Mouse (Mus musculus) CH12.LX (cell line): ENCODE results near the gene Inpp5d. TPM values are rescaled to one million over a fixed set of nuclear protein-coding genes. Genes with fewer than 3 reads are reported as not detected.

Source experiments
- DNase-seq: peaks from one replicate; pipeline ENCODE4 v3.0.0-alpha.2; 2013; ENCODE audit errors: extremely low read depth
- H3K27ac ChIP-seq: 2 replicates; pipeline ENCODE4 v1.5.1; 2012; ENCODE audit warnings: low read depth, mild to moderate bottlenecking, control low read depth, moderate library complexity; ENCODE audit not compliant: insufficient read depth
- H3K27me3 ChIP-seq: replicated peaks from 2 replicates; pipeline ENCODE3; 2012; ENCODE audit warnings: inconsistent platforms
- H3K36me3 ChIP-seq, 2 experiments: replicated peaks in 1 of 2; 2 replicates each; pipeline versions ENCODE3 to v1.6.1; 2012; ENCODE audit warnings: inconsistent platforms in 1 of 2, low read length in 1 of 2, mild to moderate bottlenecking in 1 of 2, mixed read lengths in 1 of 2, moderate library complexity in 1 of 2; ENCODE audit not compliant: control insufficient read depth in 1 of 2, insufficient read depth in 1 of 2
- H3K4me1 ChIP-seq, 2 experiments: 2 replicates each; pipeline ENCODE4 v1.6.1; 2012; ENCODE audit warnings: inconsistent platforms in 1 of 2, moderate library complexity in 1 of 2; ENCODE audit not compliant: insufficient read depth in 2 of 2, control insufficient read depth in 1 of 2
- H3K4me2 ChIP-seq: 2 replicates; pipeline ENCODE4 v1.6.1; 2012; ENCODE audit warnings: low read depth, mild to moderate bottlenecking, control low read depth; ENCODE audit not compliant: poor library complexity, insufficient read depth, severe bottlenecking
- H3K4me3 ChIP-seq, 3 experiments: fragments of 150-350 bp in 1 of 3; sonication (generic) in 1 of 3; replicated peaks in 1 of 3; 2 replicates each; pipeline versions ENCODE3 to v1.5.1; 2011 to 2012; ENCODE audit warnings: low read depth in 2 of 3, low read length in 2 of 3, mild to moderate bottlenecking in 2 of 3, moderate library complexity in 2 of 3, control low read depth in 1 of 3, improper control_type of control experiment in 1 of 3, inconsistent platforms in 1 of 3, mixed read lengths in 1 of 3; ENCODE audit not compliant: poor library complexity in 1 of 3
- H3K79me2 ChIP-seq: replicated peaks from 2 replicates; pipeline ENCODE4 v1.6.1; 2012; ENCODE audit warnings: mild to moderate bottlenecking, moderate library complexity; ENCODE audit not compliant: control insufficient read depth, poor library complexity, insufficient read depth, severe bottlenecking; ENCODE audit errors: extremely low read depth
- H3K9ac ChIP-seq: 2 replicates; pipeline ENCODE4 v1.6.1; 2012; ENCODE audit warnings: low read depth, mild to moderate bottlenecking, control low read depth, moderate library complexity; ENCODE audit not compliant: insufficient read depth
- H3K9me3 ChIP-seq: replicated peaks from 2 replicates; pipeline ENCODE3; 2012; ENCODE audit warnings: low read length, inconsistent platforms, mixed read lengths
- CHD1 ChIP-seq: IDR thresholded peaks from 2 replicates; pipeline ENCODE4 v1.6.1; 2012; ENCODE audit warnings: low read depth, low read length, improper control_type of control experiment, inconsistent platforms
- ELF1 ChIP-seq: IDR thresholded peaks from 2 replicates; pipeline ENCODE4 v1.6.1; 2014; ENCODE audit warnings: low read depth, mild to moderate bottlenecking, inconsistent platforms, low read length, improper control_type of control experiment
- HCFC1 ChIP-seq: IDR thresholded peaks from 2 replicates; pipeline ENCODE4 v1.6.1; 2012; ENCODE audit warnings: low read depth, mild to moderate bottlenecking, inconsistent platforms, low read length, improper control_type of control experiment
- IRF4 ChIP-seq: IDR thresholded peaks from 2 replicates; pipeline ENCODE4 v1.6.1; 2014; ENCODE audit warnings: low read depth, mild to moderate bottlenecking, inconsistent platforms, low read length, improper control_type of control experiment
- JUND ChIP-seq: conservative IDR thresholded peaks from 2 replicates; pipeline ENCODE4 v1.6.1; 2011; ENCODE audit warnings: low read depth, low read length, improper control_type of control experiment
- KAT2A ChIP-seq: IDR thresholded peaks from 2 replicates; pipeline ENCODE4 v1.6.1; 2012; ENCODE audit warnings: low read length, improper control_type of control experiment, inconsistent platforms; ENCODE audit not compliant: insufficient replicate concordance
- MAZ ChIP-seq: IDR thresholded peaks from 2 replicates; pipeline ENCODE4 v1.6.1; 2012; ENCODE audit warnings: low read depth, mild to moderate bottlenecking, inconsistent platforms, low read length, improper control_type of control experiment, moderate library complexity
- MXI1 ChIP-seq: IDR thresholded peaks from 2 replicates; pipeline ENCODE4 v1.6.1; 2011; ENCODE audit warnings: mild to moderate bottlenecking, low read depth, low read length, improper control_type of control experiment
- NELFE ChIP-seq: IDR thresholded peaks from 2 replicates; pipeline ENCODE4 v1.6.1; 2011; ENCODE audit warnings: low read depth, low read length, improper control_type of control experiment
- RCOR1 ChIP-seq: conservative IDR thresholded peaks from 2 replicates; pipeline ENCODE4 v1.6.1; 2012; ENCODE audit warnings: low read depth, mild to moderate bottlenecking, inconsistent platforms, low read length, improper control_type of control experiment
- SIN3A ChIP-seq: IDR thresholded peaks from 2 replicates; pipeline ENCODE4 v1.6.1; 2012; ENCODE audit warnings: low read length, improper control_type of control experiment, inconsistent platforms
- UBTF ChIP-seq: IDR thresholded peaks from 2 replicates; pipeline ENCODE4 v1.6.1; 2012; ENCODE audit warnings: low read depth, mild to moderate bottlenecking, inconsistent platforms, low read length, improper control_type of control experiment, moderate library complexity
- ZC3H11A ChIP-seq: IDR thresholded peaks from 2 replicates; pipeline ENCODE4 v1.6.1; 2012; ENCODE audit warnings: low read depth, mild to moderate bottlenecking, inconsistent platforms, low read length, improper control_type of control experiment
- dilution Hi-C: fragments of 300-500 bp; cut with MboI; formaldehyde crosslinking; loops from 2 replicates; pipeline ENCODE4 v1.14.3; 2020; ENCODE audit warnings: low sequenced_read_pairs; ENCODE audit not compliant: extremely low pct_unique_long_range_greater_than_20kb, extremely low pct_ligation_motif_present
- in situ Hi-C: fragments of 300-500 bp; cut with MboI; formaldehyde crosslinking; loops from 3 replicates; pipeline ENCODE4 v1.14.3; 2019; ENCODE audit warnings: low sequenced_read_pairs, low pct_ligation_motif_present, low pct_unique_long_range_greater_than_20kb, mixed read lengths
- polyA plus RNA-seq: library from polyadenylated mRNA; unstranded; fragments of >175 nt; gene quantifications from 2 replicates; pipeline ENCODE4 v1.2.1, GENCODE M21; 2012; ENCODE audit warnings: low read depth; ENCODE audit not compliant: insufficient read length
- total RNA-seq, 2 experiments: library from RNA; depleted of rRNA; stranded (reverse); fragments of 300-350 nt in 1 of 2; fragments of >200 nt in 1 of 2; gene quantifications; 2 replicates each; pipeline ENCODE4 v1.2.3; 2012 to 2014

Gene Inpp5d
- total and polyA plus RNA-seq, 3 experiments: 97.1 to 109 (median 106) TPM

- H3K79me2 ChIP-seq: peaks cover 48% of the 10 kb centered on the region
- H3K9ac ChIP-seq: peak overlapping the region; percentile 59
- peaks cover 17 to 40% of the 10 kb centered on the region in 2 experiments for H3K4me1 ChIP-seq
- peak overlapping the region; percentile 87 to 98 (median 94) for H3K4me3 ChIP-seq
- in situ Hi-C loops: no loop called here
- dilution Hi-C loops: no loop called here
- H3K36me3 ChIP-seq: peaks cover 4 to 27% of the 10 kb centered on the region in 2 experiments
- DNase-seq: no peak
- H3K27me3 ChIP-seq: no peaks in the 10 kb centered on the region
- H3K9me3 ChIP-seq: peaks cover 5% of the 10 kb centered on the region
- TF ChIP-seq ZC3H11A: no peak
- peak overlapping the region; percentile 84 for H3K4me2 ChIP-seq
- H3K27ac ChIP-seq: peak overlapping the region; percentile 98
These were observed 581 bp downstream of the Inpp5d start for GRCm38 (mm10) chr1:87620693-87621092.

- DNase-seq: peak; percentile 74
- peaks cover 52% of the 10 kb centered on the region for H3K79me2 ChIP-seq
- dilution Hi-C loops: no loop called here
- peak overlapping the region; percentile 87 to 98 (median 94) for H3K4me3 ChIP-seq
- in situ Hi-C loops: no loop called here
- TF ChIP-seq ELF1 (0 out of 2 replicates have a peak, but pooled peaks have one; percentile 4), IRF4 (peak; percentile 60; the same call in 1 of the 2 replicates), UBTF (no peak), KAT2A (0 out of 2 replicates have a peak, but pooled peaks have one; percentile 18), JUND (peak; percentile 31; the same call in 1 of the 2 replicates), MXI1 (0 out of 2 replicates have a peak, but pooled peaks have one; percentile 46), SIN3A (0 out of 2 replicates have a peak, but pooled peaks have one; percentile 30), MAZ (peak; percentile 46; the same call in 1 of the 2 replicates), RCOR1 (no peak), NELFE (0 out of 2 replicates have a peak, but pooled peaks have one; percentile 22), HCFC1 (no peak), CHD1 (peak; percentile 84)
- TF ChIP-seq, all 38 proteins: peak for 9
- H3K9me3 ChIP-seq: peaks cover 5% of the 10 kb centered on the region
- H3K4me2 ChIP-seq: peak overlapping the region; percentile 84
- H3K27ac ChIP-seq: peak overlapping the region; percentile 98
- no peaks in the 10 kb centered on the region for H3K27me3 ChIP-seq
- peaks cover 19 to 45% of the 10 kb centered on the region in 2 experiments for H3K4me1 ChIP-seq
- peak overlapping the region; percentile 59 for H3K9ac ChIP-seq
- H3K36me3 ChIP-seq: peaks cover 4 to 28% of the 10 kb centered on the region in 2 experiments
These were observed 1.2 kb downstream of the Inpp5d start for GRCm38 (mm10) chr1:87621146-87621857.
